Mouse (Mus musculus): ENCODE data around the gene Nr2c1. TPM values are rescaled to one million over a fixed set of nuclear protein-coding genes. Genes with fewer than 3 reads are reported as not detected.

Gene Nr2c1
- polyA plus RNA-seq, 1 experiment = 5.2 TPM

DNA sequence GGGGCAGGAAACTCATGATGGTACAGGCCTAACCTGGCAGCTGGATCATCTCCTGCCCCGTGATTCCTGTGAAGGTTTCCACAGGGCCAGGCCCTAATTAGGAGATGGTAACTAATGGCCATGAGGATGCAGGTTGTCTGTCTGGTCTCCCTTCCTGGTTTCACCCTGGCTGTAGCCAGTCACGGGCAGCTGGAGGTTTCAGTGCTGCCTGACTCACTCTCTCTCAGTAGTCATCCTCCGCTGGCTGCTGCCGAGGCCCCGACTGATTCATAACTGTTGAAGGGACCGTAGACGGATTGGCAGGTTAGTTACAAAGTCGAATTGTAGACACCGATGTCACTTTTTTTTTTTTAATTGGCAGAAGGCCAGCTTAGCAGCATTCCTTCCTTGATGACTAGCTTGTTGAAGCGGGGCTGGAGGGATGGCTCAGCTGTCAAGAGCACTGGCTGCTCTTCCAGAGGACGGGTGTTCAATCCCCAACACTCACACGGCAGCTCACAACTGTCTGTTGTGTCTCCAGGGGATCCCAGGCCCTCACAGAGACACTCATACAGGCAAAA is 31.0 kb upstream of the Nr2c1 start:
- TF ChIP-seq CTCF (IDR thresholded peaks at IDR 0.05; ENCODE audit: insufficient read depth, low read length) (no peak), POLR2A (IDR thresholded peaks at IDR 0.05; ENCODE audit: borderline replicate concordance, extremely low read depth, low read depth, low read length) (no peak)
- WGBS = 58% methylated on average over 12 of the region's 12 CpGs
- no peak for DNase-seq
- Histone ChIP-seq H3K4me1 (ENCODE audit: control insufficient read depth, insufficient read depth, low read length) (peaks cover 6% of the 10 kb centered on the region), H3K4me3 (replicated peaks; ENCODE audit: extremely low read depth, low read depth, low read length) (no peak overlapping the region)

DNA sequence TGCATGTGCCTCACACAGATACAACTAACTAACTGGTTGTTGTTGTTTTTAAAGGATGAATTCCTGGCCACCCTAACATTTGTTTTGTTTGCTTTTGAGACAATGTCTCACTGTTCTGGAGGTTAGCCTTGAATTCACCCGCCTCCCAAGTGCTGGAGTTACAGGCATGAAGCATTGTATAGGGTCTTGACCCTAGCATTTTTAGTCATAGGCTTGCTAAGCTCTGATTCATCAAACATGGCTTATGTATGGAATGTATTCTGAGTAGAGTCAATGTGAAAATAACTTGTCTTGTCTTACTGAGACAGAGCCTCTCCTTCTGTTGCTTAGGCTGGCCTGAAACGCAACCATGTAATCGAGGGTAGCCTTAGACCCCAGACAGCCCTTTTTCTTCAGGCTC is 29.9 kb upstream of the Nr2c1 start:
- DNase-seq = no peak
- 97% methylated on average over 3 of the region's 3 CpGs for WGBS
- H3K4me3 ChIP-seq (replicated peaks; ENCODE audit: extremely low read depth, low read depth, low read length) = no peak overlapping the region
- peaks cover 6% of the 10 kb centered on the region for H3K4me1 ChIP-seq (ENCODE audit: control insufficient read depth, insufficient read depth, low read length)
- no peak for TF ChIP-seq CTCF (IDR thresholded peaks at IDR 0.05; ENCODE audit: insufficient read depth, low read length)
- no peak for TF ChIP-seq POLR2A (IDR thresholded peaks at IDR 0.05; ENCODE audit: borderline replicate concordance, extremely low read depth, low read depth, low read length)

- no peak for DNase-seq
- 82% methylated on average over 7 of the region's 7 CpGs for WGBS
- H3K4me3 ChIP-seq (replicated peaks; ENCODE audit: extremely low read depth, low read depth, low read length) = no peak overlapping the region
- peaks cover 6% of the 10 kb centered on the region for H3K4me1 ChIP-seq (ENCODE audit: control insufficient read depth, insufficient read depth, low read length)
- no peak for TF ChIP-seq POLR2A (IDR thresholded peaks at IDR 0.05; ENCODE audit: borderline replicate concordance, extremely low read depth, low read depth, low read length)
- TF ChIP-seq CTCF (IDR thresholded peaks at IDR 0.05; ENCODE audit: insufficient read depth, low read length) = no peak
These were observed 28.8 kb upstream of the Nr2c1 start for GRCm38 (mm10) chr10:94118993-94119392.

DNA sequence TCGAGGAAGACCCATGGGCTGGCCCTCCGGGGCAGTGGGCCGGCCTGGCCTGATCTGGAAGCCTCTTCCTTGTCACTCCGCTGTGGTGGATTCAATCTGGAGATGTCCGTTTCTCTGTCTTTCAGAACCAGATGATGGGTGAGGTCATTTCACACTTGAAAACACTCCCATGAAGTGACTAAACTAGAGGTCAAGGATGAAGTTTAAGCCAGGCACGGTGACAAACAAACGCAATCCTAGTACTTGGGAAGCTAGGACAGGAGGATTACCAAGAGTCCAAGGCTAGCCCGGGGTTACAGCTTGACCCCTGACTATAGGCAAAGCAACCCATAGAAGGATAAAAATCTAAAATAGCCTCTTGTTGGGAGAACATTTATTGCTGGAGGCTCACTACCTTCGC is 27.1 kb upstream of the Nr2c1 start:
- no peak overlapping the region for H3K4me3 ChIP-seq (replicated peaks; ENCODE audit: extremely low read depth, low read depth, low read length)
- no peak for TF ChIP-seq POLR2A (IDR thresholded peaks at IDR 0.05; ENCODE audit: borderline replicate concordance, extremely low read depth, low read depth, low read length)
- TF ChIP-seq CTCF (IDR thresholded peaks at IDR 0.05; ENCODE audit: insufficient read depth, low read length) = no peak
- WGBS = 89% methylated on average over 9 of the region's 9 CpGs
- DNase-seq = no peak
- peaks cover 4% of the 10 kb centered on the region for H3K4me1 ChIP-seq (ENCODE audit: control insufficient read depth, insufficient read depth, low read length)

DNA sequence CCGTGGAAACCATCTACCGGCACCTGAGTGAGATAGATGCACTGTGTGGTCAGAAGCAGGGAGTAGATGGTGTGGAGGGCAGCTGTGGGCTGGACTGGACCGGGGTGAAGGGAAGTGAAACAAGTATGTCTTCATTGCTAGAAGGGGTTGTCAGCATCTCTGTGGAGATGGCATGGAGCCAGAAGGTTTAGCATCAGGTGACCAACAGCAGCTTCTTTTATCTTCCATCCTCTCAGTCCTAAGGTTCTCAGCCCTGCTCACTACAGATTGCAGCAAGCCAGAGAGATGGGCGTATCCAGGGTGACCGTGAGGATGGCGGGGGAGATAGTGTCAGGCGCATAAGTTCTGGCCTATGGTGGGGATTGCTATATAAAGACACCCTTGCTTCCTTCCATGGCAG is 25.2 kb upstream of the Nr2c1 start:
- 86% methylated on average over 7 of the region's 7 CpGs for WGBS
- Histone ChIP-seq H3K4me3 (replicated peaks; ENCODE audit: extremely low read depth, low read depth, low read length) (no peak overlapping the region), H3K4me1 (ENCODE audit: control insufficient read depth, insufficient read depth, low read length) (no peaks in the 10 kb centered on the region)
- TF ChIP-seq CTCF (IDR thresholded peaks at IDR 0.05; ENCODE audit: insufficient read depth, low read length) (no peak), POLR2A (IDR thresholded peaks at IDR 0.05; ENCODE audit: borderline replicate concordance, extremely low read depth, low read depth, low read length) (no peak)
- DNase-seq = no peak

DNA sequence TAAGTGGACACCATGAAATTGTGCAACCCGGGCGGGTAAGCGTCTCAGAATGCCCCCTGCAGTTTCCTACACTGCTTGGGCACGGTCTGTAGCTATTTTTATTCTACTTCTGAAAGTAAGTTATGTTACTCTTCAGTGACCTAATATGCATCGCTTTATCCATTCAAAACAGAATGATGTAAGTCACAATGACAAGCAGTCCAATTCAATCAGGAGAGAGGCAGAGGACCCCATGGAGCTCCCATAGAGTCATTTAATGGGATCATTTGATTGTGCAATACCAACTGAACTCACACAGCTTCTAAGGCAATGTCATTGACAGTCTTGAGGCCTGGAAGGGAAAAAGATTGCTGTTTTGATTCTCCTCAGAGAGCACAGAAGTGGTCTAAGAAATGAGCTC is 24.2 kb upstream of the Nr2c1 start:
- no peak for DNase-seq
- TF ChIP-seq CTCF (IDR thresholded peaks at IDR 0.05; ENCODE audit: insufficient read depth, low read length) = no peak
- TF ChIP-seq POLR2A (IDR thresholded peaks at IDR 0.05; ENCODE audit: borderline replicate concordance, extremely low read depth, low read depth, low read length) = no peak
- Histone ChIP-seq H3K4me3 (replicated peaks; ENCODE audit: extremely low read depth, low read depth, low read length) (no peak overlapping the region), H3K4me1 (ENCODE audit: control insufficient read depth, insufficient read depth, low read length) (no peaks in the 10 kb centered on the region)
- 83% methylated on average over 5 of the region's 5 CpGs for WGBS

GRCm38 (mm10) chr10:94124376-94124775 is 23.4 kb upstream of the Nr2c1 start:
- 84% methylated on average over 5 of the region's 5 CpGs for WGBS
- Histone ChIP-seq H3K4me1 (ENCODE audit: control insufficient read depth, insufficient read depth, low read length) (no peaks in the 10 kb centered on the region), H3K4me3 (replicated peaks; ENCODE audit: extremely low read depth, low read depth, low read length) (no peak overlapping the region)
- no peak for DNase-seq
- peak; percentile 45; the same call in 1 of the 2 replicates for TF ChIP-seq CTCF (IDR thresholded peaks at IDR 0.05; ENCODE audit: insufficient read depth, low read length)
- TF ChIP-seq POLR2A (IDR thresholded peaks at IDR 0.05; ENCODE audit: borderline replicate concordance, extremely low read depth, low read depth, low read length) = no peak

DNA sequence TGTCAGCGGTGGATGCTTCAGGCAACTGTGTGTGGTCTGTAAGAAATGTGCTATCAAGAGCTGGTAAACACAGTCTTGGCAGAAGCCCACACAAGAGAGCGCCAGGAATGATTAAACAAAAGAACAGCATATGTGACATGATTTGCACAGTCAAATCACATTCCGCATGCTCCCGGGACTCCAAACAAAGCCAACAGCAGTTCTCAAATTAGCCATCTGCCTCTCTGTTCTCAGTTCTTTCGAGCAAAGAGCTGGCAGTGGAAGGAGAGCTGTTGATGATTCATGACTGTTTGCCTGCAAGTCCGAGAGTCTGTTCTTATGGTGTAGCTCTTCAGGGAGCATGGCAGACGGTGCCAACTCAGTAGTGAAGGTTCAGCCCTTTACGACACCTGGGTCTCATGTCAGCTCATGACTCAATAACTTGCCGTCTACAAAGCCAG is 18.1 kb upstream of the Nr2c1 start:
- TF ChIP-seq POLR2A (IDR thresholded peaks at IDR 0.05; ENCODE audit: borderline replicate concordance, extremely low read depth, low read depth, low read length) = no peak
- TF ChIP-seq CTCF (IDR thresholded peaks at IDR 0.05; ENCODE audit: insufficient read depth, low read length) = no peak
- DNase-seq = peak; percentile 27
- WGBS = 30% methylated on average over 9 of the region's 9 CpGs

GRCm38 (mm10) chr10:94133081-94133480 is 14.7 kb upstream of the Nr2c1 start:
- no peak for DNase-seq
- H3K4me3 ChIP-seq (replicated peaks; ENCODE audit: extremely low read depth, low read depth, low read length) = no peak overlapping the region
- TF ChIP-seq POLR2A (IDR thresholded peaks at IDR 0.05; ENCODE audit: borderline replicate concordance, extremely low read depth, low read depth, low read length) = no peak
- TF ChIP-seq CTCF (IDR thresholded peaks at IDR 0.05; ENCODE audit: insufficient read depth, low read length) = no peak
- 76% methylated on average over 8 of the region's 8 CpGs for WGBS
- no peaks in the 10 kb centered on the region for H3K4me1 ChIP-seq (ENCODE audit: control insufficient read depth, insufficient read depth, low read length)

More for the DNA sequence above, 18.1 kb upstream of the Nr2c1 start:
- H3K4me1 ChIP-seq (ENCODE audit: control insufficient read depth, insufficient read depth, low read length) = no peaks in the 10 kb centered on the region
- H3K4me3 ChIP-seq (replicated peaks; ENCODE audit: extremely low read depth, low read depth, low read length) = no peak overlapping the region

DNA sequence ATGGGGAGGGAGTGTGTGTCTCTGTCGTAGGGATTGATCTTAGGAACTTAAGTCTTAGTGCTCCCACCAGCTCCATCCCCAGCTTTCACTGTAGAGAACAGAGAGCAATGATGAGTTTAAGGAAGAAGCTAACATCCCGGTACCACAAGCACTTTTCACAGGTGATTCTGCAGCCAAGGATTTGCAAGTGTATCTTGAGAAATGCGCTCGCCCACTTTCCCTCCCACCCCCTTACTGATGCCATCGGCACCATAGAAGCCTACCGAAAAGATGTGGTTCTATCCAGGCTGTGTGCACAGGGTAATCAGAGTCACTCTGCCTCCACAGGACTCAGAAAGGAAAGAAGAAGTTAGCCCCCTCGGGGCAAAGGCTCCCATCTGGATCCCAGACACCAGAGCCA is 14.1 kb upstream of the Nr2c1 start:
- H3K4me1 ChIP-seq (ENCODE audit: control insufficient read depth, insufficient read depth, low read length) = no peaks in the 10 kb centered on the region
- TF ChIP-seq CTCF (IDR thresholded peaks at IDR 0.05; ENCODE audit: insufficient read depth, low read length) = no peak
- no peak for TF ChIP-seq POLR2A (IDR thresholded peaks at IDR 0.05; ENCODE audit: borderline replicate concordance, extremely low read depth, low read depth, low read length)
- 89% methylated on average over 7 of the region's 7 CpGs for WGBS
- H3K4me3 ChIP-seq (replicated peaks; ENCODE audit: extremely low read depth, low read depth, low read length) = no peak overlapping the region
- DNase-seq = no peak

Data from lung, adult 2 months (tissue).